Mouse (Mus musculus) kidney, postnatal 4 days (tissue): ENCODE measurements around the gene Mroh2a.

Source experiments
- DNase-seq, 2 experiments: peaks; one replicate each; pipeline ENCODE4 v3.0.0; 2021; ENCODE audit warnings: mixed read lengths in 2 of 2

Mroh2a gene

DNA sequence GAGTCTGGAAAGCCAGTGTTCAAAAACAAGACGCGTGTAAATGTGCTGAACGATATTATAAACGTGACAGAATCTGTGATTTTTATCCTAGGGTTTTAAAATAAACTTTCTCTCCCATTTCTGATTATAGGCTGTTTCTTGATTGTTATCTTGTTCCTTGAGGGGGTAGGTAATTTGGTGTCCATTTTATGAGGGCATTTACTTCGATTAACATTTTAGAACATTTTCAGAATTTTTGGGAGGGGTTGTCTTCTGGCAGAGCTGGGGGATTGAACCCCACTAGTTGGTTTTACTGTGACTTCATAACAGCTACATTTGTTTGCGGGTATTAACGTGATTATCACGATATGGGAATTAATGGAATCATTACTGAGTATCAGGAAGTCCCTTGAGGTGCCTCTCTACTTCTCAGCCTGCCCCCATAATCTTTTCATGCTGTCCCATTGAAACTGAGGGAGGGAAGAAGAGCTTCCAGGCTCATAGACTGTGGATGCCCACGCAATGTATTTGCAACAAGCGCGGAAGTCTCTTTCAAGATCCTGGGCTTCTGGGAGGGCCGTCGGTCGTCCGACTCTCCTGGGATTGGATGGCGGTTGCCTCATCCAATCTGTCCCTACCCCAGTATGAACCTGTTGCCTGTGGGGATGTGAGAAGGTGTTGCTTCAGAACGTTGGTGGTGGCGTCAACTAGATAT, 51.2 kb downstream of the Mroh2a start:
- DNase-seq, result no peak

DNA sequence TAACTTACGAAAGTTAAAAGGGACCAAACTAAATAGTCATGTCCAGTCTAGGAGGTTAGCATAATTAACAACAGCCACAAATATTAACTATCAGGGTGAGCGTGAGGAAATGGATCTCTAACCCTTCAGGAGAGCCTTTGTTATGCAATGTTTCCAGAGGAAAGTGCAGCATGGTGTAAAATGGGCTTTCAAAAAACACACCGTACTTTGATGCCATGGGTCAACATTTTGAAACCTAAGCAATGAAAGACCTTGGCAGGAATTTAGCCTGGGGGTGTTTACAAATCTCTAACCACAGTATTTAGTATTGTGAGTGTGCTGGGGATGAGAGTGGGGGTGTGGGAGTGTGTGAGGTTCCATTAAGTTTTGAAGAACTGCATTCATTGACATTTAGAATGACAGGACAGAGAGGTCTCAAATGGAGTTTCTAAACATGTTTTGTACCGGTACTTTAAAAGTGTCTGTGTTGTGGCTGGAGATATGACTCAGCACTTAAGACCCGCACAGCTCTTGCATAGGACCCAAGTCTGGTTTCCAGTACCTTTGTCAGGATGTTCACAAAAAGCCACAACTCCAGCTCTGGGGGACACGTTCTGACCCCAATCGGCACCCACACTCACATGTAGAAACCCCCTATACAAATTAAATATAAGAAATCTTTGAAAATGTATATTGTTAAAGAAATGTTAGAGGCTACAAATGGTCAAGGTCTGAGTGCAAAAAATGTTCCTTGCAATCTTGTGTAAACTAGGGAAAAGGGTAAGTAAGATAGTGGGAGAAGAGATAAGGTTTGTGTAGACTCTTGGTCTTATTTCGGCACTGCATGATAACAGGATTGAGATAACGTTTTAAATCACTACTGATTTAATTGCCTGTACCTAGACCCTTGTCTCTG, 52.6 kb downstream of the Mroh2a start:
- DNase-seq, result no peak

DNA sequence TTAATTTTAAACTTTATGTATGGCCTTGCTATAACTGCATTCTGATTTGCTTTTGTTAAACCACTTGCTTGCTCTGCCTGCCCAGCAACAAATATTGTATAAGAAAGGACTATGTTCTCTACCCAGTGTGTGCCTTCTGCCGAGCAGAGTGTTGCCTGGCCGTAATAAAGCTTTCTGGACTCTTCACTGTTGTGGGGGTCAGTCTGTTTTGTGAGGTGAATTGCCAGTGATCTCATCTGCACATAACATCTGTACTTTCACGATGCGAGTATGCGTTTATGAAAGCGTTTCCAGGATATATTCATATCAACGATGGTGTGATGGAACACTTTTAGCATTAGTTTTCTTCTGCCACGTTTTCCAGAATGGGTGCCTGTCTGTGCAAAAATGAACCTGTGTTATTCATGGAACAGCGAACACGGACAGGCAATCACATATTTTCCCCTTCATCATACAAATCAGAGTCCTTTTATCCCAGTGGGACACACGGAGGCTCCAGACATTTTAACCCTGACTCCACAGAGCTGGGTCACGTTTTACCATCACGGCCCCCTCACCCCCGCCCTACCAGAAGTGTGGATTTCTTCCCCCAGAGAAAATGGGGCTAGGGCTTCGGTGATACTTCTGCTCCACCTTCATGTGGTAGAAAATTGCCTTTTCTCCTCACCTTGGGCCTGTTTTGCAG, 53.4 kb downstream of the Mroh2a start:
- no peak for DNase-seq

DNA sequence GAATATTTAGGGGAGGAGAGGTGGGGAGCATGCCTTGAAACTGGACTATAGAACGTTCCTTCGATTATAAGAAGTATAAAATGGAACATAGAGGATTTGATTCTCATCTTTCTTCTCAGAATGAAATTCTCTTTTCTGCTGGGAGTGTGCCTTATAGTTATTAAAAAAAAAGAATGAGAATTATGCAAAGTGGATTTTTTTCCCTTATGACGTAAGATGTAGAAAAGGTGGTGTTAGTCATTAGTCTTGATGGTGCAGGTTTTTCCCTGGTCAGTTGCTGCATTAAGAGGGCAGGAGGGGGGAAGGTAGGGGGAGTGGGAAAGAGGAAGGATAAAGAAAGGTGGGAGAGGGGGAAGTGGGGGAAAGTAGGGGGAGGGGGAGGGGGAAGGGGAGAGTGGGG, 55.5 kb downstream of the Mroh2a start:
- DNase-seq, result no peak

DNA sequence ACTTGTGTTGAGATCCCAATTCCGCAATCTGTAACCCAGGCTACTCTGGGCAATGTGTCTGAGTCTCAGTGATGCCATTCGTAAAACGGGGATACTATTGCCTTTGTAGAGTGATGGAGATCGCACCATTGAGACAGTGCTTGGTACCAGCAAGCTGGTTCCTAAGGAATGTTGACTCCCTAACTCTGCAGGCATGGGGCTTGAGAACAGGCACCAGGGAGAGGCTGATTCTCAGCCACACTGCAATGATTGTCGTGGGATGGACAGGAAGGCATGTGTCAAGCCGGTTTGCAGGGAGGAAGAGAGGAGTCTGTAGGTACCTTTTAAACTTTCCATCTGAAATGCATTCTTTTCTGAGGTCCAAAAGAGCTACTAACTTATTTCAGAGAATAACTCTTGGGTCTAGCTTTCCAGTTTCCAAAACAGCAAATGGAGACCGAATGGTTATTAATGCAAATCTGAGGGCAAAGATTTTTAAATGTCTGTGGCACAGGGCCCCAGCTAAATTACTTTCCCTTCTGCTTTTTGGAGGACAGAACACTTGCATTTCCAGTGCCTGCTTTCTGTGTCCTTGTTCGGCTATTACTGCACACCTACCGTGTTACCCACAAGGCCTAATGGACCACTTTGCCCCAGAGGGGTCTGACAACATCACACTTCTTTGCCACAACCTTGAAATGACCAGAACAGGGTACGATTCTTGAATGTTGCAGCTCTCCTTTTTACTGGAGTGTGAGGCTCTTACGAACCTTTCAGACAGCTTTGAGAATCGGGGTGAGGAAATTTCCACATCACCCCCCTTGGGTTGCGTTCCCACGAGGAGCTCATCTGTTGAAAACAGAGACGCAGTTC, 56.8 kb downstream of the Mroh2a start:
- DNase-seq, result no peak

DNA sequence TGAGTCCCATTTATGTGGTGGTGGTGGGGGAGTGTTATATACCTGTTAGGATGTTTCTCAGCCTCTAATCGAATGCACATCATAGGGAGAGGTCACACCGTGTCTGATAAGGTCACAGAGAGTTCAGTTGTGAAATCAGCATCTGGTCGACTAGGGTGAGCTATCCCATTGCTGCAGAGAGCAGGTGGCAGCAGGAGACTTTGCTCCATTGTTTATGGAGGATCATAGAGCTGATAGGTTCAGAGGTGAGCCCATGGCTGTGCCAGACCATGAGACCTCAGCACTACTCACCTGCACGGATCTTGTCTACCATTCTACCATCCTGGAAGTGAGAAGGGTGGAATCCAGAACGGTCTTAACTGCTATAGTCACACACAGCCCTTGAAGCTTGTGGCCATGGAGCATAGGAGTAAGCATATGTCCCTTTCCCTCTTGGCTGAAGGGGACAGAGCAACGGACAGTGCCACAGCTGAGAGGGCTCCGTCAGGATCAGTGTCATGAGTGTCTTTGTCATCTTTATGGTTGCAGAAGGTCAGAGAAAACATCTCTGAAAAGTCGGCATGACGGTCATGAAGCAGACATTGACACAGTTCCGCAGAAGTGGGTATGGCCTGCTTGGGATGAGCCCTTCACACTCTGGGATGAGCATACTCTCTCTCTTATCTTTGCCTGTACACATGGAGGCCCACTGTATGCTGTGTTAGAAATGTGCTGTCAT, 57.6 kb downstream of the Mroh2a start:
- no peak for DNase-seq

DNA sequence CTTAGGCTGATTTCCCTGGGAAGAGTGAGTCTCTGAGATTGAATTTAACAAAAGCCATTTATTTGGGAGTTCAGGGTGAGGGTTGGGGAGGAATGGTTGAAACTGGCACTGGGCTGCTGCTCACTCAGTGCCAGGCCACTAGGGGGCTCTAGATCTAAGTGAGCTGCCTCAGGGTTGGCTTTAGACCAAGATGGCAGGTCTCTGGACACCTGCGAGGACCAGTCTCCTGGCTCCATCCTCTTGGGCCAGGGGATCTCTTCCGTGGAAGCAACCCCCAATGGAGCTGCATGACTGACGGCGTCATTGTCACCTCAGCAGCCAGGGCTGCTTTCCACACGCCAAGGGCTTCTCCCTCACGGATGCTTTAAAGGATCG, 58.1 kb downstream of the Mroh2a start:
- DNase-seq, result peak in 1 of 2 experiments; percentile 47

DNA sequence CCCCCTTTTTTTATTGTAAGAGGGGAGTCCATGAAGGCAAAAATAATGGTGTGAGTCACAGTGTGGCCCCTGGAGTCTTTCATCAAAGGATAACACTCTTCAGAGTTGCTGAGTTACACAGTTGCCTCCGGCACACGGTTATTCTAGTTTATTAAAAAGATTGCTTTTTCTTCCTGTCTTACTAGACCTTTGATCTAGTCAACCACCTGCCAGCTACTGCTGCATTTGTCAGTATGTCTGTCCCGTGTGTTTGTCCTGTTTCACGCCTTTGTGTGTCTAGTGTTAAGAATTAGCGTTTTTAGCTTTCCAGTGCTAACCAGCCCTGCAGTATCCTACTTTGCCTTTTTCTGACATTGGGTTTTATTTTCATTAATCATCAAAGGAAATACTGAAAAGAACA, 58.9 kb downstream of the Mroh2a start:
- no peak for DNase-seq

DNA sequence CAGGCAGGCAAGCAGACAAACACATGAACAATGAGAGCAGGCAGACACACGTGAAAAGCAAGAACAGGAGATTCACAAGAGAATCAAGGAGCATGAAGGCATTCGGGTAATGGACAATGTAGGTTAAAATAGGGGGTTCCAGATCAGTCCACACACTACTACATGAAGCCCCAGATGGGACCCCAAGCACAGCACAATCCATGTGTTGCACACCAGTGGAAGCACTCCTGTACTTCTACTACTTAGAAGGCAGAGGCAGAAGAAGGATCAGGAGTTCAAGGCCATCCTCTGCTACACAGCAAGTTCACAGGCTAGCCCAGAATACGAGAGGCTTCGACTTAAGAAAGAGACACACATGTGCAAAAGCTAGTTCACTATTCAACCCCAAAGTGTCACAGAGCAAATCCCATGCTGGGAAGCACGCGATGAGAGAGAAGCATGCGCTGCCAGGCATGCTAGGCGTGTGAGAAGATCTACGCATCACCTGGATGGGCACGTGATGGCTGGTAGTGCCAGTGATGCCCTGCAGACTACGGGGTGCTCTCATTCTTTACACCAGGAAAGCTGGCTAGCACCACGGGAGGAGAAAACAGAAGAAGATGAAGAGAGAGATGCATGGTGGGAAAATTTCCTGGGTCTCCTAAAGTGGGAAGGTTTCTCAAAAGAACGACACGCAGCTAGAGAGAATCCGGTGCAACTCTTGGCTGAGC, 59.5 kb downstream of the Mroh2a start:
- no peak for DNase-seq

DNA sequence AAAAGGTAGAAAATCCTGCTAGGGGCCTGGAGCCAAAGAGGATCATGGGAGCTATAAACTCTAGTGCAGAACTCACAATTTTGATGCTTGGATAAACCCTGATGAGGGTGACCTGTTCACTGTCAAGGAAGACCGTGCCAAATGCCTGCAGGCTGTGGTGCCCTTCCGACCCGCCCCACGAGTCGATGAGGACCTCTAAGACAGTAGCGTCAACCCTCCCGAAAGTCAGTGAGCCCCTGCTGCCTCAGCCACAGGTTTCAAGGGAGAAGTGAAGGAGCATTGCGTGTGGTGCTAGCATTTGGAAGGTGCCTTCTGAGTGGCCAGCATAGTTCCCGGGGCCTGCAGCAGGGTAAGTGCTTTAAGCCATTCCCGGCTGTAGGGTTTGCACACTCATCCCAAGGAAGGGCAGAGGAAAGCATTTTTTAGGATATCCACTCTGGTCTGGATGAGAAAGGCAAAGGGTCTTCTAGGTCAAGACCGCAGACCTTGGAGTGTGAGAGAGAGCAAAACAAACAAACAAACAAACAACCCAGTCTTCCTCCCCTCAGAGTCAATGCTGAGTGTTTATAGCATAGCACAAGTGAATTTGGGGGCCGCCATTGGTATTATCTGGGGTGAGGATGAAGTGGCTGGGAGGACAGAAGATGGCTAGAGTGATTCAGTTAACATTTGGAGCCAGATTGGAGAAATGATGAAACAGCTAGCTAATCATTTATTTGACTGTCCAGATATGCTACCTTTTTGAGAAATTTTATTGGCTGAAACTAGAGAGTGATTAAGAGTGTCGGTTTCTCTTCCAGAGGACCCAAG, 60.3 kb downstream of the Mroh2a start:
- no peak for DNase-seq

DNA sequence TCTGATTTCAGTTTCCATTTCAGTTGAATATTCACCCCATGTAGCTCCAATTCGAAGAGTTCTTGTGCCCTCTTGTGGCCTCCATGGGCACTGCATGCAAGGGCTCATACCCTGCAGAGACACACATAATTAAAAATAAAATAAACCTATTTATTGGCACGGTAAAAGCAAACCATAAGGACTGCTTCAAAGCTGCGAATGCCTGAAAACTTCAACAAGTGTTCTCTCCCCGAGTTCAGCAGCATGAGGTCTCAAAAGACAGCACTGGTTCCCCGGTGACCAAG, 60.9 kb downstream of the Mroh2a start:
- peak; percentile 85 to 86 for DNase-seq

DNA sequence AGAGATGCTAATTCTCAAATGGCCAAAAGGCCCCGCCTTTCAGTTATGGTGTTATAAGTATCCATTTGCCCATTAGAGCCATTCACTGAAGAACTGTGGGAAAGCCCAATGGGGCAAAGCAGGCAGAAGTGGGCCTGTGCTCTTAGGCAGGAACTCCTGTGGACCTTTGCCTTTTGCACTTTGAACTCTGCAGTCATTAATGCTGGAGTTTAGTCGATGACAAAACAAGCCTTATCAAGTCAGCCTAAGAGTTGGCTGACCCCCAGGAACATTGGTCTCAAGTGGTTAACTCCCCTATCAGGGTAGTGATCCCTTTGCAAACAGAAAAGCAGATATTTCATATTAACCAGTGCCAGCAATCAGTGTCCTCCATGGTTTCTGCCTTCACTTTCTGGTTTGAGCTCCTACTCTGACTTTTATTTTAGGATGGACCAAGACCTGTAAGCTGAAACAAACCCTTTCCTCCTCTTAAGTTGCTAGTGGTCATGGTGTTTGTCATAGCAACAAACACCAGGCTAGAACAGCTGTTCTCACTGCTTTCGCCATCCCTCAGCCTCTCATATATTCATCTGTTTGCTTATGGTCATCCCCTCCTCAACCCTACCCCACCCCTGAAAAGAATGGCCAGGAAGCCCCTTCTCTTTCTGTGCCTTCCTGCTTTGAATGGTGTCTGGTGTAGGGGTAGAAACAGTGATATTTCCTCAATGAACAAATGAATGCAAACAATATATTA, 61.4 kb downstream of the Mroh2a start:
- DNase-seq, result no peak

DNA sequence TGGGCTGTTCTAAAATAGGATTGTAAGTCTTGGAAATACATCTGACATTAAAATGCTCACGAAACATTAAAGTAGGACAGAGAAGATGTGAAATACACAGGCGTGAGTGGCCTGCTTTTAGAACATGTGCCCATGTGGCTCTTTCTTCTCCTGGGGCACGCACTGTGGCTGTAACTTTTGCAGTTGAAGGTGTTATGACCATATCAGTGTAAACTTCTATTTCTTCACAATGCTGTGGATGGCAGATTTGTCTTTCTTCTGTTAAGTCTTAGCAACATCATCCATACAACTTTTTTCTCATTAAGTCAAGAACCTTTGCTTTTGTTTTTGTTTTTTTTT, 62.0 kb downstream of the Mroh2a start:
- no peak for DNase-seq

DNA sequence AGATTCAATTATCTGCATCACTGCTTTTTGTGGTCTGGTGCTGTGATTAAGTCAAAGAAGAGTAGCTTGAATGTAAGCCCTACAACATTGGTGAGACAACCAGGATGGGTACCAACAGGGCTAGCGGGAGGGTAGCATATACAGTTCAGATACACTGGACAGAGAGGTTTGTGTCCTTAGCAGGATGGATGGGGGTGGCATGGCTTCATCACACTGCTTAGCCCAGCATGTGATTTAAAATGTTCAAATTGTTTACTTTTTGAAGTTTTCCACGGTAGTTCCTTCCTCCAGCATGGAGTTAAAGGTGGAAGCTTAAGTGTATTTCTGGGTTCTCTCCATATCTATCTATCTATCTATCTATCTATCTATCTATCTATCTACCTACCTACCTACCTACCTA, 62.4 kb downstream of the Mroh2a start:
- DNase-seq, result peak in 1 of 2 experiments; percentile 1

DNA sequence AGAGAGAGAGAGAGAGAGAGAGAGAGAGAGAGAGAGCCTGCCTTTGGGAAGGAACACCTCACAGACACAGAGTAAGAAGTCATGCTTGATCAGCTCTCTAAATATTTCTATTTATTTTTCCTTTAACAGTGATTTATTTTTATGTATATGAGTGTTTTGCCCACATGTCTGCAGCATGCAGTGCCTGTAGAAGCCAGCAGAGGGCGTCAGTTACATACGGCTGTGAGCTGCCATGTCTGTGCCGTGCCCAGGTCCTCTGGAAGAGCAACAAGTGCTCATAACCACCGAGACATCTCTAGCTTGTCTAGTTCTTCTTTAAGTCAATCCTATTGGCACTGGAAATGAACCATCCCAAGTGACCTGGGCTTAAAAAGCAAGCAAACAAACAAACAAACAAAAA, 63.1 kb downstream of the Mroh2a start:
- peak; percentile 78 to 79 for DNase-seq

DNA sequence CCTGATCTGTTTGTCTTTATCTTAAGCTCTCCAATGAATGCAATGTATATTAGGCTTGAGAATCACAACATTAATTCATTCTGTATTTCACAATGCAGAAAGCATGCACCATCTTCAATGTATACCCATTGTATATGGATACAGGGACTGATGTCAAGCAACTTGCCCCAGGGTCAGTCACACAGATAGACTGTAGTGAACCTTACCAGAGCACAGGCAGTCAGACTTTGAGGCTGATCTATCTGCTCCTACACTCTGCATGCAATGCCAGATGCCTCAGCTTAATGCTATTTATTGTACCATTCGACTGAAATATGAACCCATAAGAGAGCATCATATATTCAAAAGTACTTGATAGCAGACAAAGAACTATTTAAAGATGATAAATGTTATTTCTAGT, 63.7 kb downstream of the Mroh2a start:
- DNase-seq, result no peak

DNA sequence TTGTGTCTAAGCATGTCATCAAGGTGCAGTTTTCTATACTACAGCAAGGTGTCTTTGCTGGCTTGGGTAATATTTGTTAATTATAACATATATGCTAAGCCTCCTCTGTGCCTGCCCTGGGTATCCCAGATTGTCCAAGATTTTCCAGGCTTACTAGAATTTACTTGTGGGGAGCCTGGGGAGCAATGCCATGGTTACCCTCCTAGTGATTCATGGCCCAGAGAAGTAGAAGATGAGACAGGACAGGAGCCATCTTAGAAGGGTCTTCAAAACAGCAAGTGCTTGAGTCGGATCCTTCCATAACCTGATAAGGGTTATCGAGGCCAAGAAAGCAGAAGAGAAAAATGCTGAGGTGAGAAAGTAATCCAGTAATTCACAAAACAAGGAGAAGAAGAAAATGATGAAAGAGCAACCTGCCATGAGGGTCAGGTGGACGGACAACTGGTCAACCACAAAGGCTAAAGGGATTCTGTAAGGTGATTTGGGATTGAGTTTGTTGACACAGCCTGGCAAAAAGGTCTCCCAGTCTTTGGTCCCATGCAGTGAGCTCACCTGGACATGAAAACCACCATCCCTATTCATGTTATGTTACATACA, 64.7 kb downstream of the Mroh2a start:
- no peak for DNase-seq

DNA sequence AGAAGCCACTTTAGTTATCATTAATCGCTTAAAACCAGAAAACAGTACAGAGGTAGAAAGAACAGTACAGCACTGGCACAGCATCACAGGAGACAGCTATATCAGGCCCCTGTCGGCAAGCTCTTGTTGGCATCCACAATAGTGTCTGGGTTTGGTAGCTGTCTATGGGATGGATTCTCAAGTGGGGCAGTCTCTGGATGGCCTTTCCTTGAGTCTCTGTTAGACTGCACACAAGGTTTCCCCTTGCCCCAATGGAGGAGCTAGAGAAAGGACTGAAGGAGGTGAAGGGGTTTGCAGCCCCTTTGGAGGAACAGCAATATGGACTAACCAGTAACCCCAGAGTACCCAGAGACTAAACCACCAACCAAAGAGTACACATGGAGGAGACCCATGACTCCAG, 65.3 kb downstream of the Mroh2a start:
- no peak for DNase-seq

DNA sequence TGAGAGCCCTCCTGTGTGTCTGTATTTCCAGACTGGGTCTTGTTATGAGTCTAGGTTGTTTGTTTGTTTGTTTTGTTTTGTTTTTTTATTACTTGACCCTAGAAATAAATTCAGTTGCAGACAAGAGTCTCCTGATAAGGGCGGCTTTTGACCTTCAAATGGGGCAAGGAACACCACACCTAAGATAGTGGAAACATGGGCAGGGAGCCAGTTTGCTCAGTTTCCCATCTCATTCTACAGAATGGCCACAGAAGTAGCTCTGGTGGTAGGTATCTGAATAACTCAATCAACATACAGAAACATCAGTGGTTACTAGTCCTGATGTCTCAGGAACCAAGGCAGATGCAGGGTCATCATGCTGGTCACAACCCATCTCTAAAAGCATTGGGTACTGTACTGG, 67.9 kb downstream of the Mroh2a start:
- DNase-seq, result no peak
